ENCODE assay signal across 11 mouse cellular contexts in the genomic region with DNA sequence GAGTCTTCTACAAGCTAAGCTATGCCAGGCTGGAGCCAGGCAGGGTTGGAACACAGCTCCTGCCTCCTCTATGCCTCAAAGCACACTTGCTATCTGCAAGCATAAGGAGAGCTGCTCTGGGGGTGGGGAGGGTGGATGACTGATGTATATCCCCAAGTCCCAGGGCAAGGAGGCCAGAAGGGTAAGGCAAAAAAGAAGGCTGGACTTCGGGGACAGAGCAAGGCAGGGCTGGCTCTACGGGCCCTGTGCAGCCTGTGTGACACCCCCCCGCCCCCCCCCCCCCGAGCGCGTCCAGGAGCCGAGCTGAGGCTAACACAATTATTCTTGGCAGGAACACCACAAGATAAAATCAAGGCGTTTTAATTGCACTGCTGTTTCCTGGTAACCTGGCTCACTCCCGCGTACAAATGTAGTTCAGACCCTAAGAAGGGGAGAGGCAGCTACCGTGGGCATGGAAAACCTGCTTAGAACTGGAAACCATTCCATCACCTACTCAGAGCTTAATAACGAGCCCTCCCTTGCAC. TPM values are rescaled to one million over a fixed set of nuclear protein-coding genes. Genes with fewer than 3 reads are reported as not detected.
DNase-seq lines count a peak whose midpoint lies in the region; ATAC-seq lines count a peak whose summit lies in the region.
"Had no signal": no experiment of that assay in that cellular context is flagged by ENCODE, and none has a peak within 500 bp of the region (broad histone marks: within the 10 kb centered on the region; RNA-seq: fewer than 3 reads in every experiment).

No protein-coding gene starts in this region.

- no peak overlapping the region for H3K27ac ChIP-seq in heart, embryonic 16.5 days (ENCODE audit: low read length)
- peak overlapping the region; percentile 42 for H3K27ac ChIP-seq in midbrain, embryonic 15.5 days
- H3K27ac ChIP-seq: liver, embryonic 13.5 days had no signal

- DNase-seq in heart, adult 18-20 months, result no peak
- peak; percentile 71 for DNase-seq in brain, adult 2 months (ENCODE audit: low read depth, low spot score)
- peak; percentile 36 for DNase-seq in kidney, adult 18-20 months
- DNase-seq in right cerebral cortex, postnatal 14 days, result no peak
- no peak for DNase-seq in adrenal gland, postnatal 25 days
- DNase-seq in embryo, embryonic 10.5 days (ENCODE audit: low spot score), result no peak
- DNase-seq: cerebellum, adult 8-10 months; liver, embryonic 13.5 days had no signal

- ATAC-seq in heart, embryonic 16.5 days (replicated peaks; ENCODE audit: extremely low read depth, insufficient read depth, low FRiP score), result peak; percentile 37; the same call in 1 of the 2 replicates
- ATAC-seq in midbrain, embryonic 15.5 days (replicated peaks), result no peak
- ATAC-seq: inflammation-experienced regulatory T-cells, adult 6 months had no signal

- no peaks in the 10 kb centered on the region for H3K9me3 ChIP-seq in heart, embryonic 16.5 days (replicated peaks; ENCODE audit: control insufficient read depth, low read length)
- H3K9me3 ChIP-seq in midbrain, embryonic 15.5 days, result no peaks in the 10 kb centered on the region
- H3K9me3 ChIP-seq: liver, embryonic 13.5 days had no signal

- 23% methylated on average over 10 of the region's 12 CpGs for WGBS in heart, embryonic 16.5 days
- 28% methylated on average over 12 of the region's 12 CpGs for WGBS in midbrain, embryonic 15.5 days

- H3K4me1 ChIP-seq in heart, embryonic 16.5 days (ENCODE audit: control insufficient read depth, insufficient read depth, low read length), result peaks cover 16% of the 10 kb centered on the region
- peaks cover 33% of the 10 kb centered on the region for H3K4me1 ChIP-seq in midbrain, embryonic 15.5 days

- H3K27me3 ChIP-seq in heart, embryonic 16.5 days (ENCODE audit: control insufficient read depth, insufficient read depth, low read length), result 0 out of 2 replicates have a peak, but pooled peaks cover 2% of the 10 kb centered on the region
- no peaks in the 10 kb centered on the region for H3K27me3 ChIP-seq in midbrain, embryonic 15.5 days (replicated peaks)
- H3K27me3 ChIP-seq: liver, embryonic 13.5 days had no signal

- H3K4me3 ChIP-seq in heart, embryonic 16.5 days (ENCODE audit: low read length), result no peak overlapping the region
- no peak overlapping the region for H3K4me3 ChIP-seq in midbrain, embryonic 15.5 days
- H3K4me3 ChIP-seq: liver, embryonic 13.5 days had no signal

- no peaks in the 10 kb centered on the region for H3K36me3 ChIP-seq in heart, embryonic 16.5 days (ENCODE audit: control insufficient read depth, insufficient read depth)
- H3K36me3 ChIP-seq in midbrain, embryonic 15.5 days (replicated peaks), result no peaks in the 10 kb centered on the region
- H3K36me3 ChIP-seq: liver, embryonic 13.5 days had no signal

- no peak overlapping the region for H3K4me2 ChIP-seq in heart, embryonic 16.5 days (ENCODE audit: low read depth, low read length)
- no peak overlapping the region for H3K4me2 ChIP-seq in midbrain, embryonic 15.5 days
- H3K4me2 ChIP-seq: liver, embryonic 13.5 days had no signal

- no peak overlapping the region for H3K9ac ChIP-seq in heart, embryonic 16.5 days (ENCODE audit: low read length)
- no peak overlapping the region for H3K9ac ChIP-seq in midbrain, embryonic 15.5 days
- H3K9ac ChIP-seq: liver, embryonic 13.5 days had no signal

RNA-seq across cellular contexts. Expression of gene Gper1, which starts 6.9 kb away (rescaled TPM):
- 3.0 and 4.0 TPM in 2 replicates for polyA plus RNA-seq in heart, embryonic 16.5 days (2015; fragmentation: Nextera tagmentation; extraction: Ambion mirVana)
- total RNA-seq in heart, adult 18-20 months (2021), result 1 to 10 TPM; 1.1 to 1.3 TPM
- 8.2 and 9.5 TPM in 2 replicates for polyA plus RNA-seq in midbrain, embryonic 15.5 days (2015; fragmentation: Nextera tagmentation; extraction: Ambion mirVana)
- total RNA-seq in adrenal gland, postnatal 25 days (2021), result 3.5 and 4.8 TPM in 2 replicates
- polyA plus RNA-seq: inflammation-experienced regulatory T-cells, adult 6 months had no signal

RNA-seq across cellular contexts. Expression of gene C130050O18Rik, which starts 24.8 kb away (rescaled TPM):
- 0.43 and 0.66 TPM in 2 replicates for polyA plus RNA-seq in heart, embryonic 16.5 days (2015; fragmentation: Nextera tagmentation; extraction: Ambion mirVana)
- under 1 TPM; 0.47 to 0.69 TPM for total RNA-seq in heart, adult 18-20 months (2021)
- polyA plus RNA-seq in midbrain, embryonic 15.5 days (2015; fragmentation: Nextera tagmentation; extraction: Ambion mirVana), result 0.18 and 0.33 TPM in 2 replicates
- total RNA-seq in adrenal gland, postnatal 25 days (2021), result 0.49 and 0.57 TPM in 2 replicates
- polyA plus RNA-seq: inflammation-experienced regulatory T-cells, adult 6 months had no signal

RNA-seq across cellular contexts. Expression of gene 3110082I17Rik, which starts 30.4 kb away (rescaled TPM):
- polyA plus RNA-seq in heart, embryonic 16.5 days (2015; fragmentation: Nextera tagmentation; extraction: Ambion mirVana), result 17.2 and 20.1 TPM in 2 replicates
- 1 to 10 TPM; 5.6 TPM for total RNA-seq in heart, adult 18-20 months (2021)
- polyA plus RNA-seq in midbrain, embryonic 15.5 days (2015; fragmentation: Nextera tagmentation; extraction: Ambion mirVana), result 16.7 and 17.9 TPM in 2 replicates
- total RNA-seq in adrenal gland, postnatal 25 days (2021), result 9.8 and 15.8 TPM in 2 replicates

RNA-seq across cellular contexts. Expression of gene Gpr146, which starts 52.4 kb away (rescaled TPM):
- 17.1 and 17.2 TPM in 2 replicates for polyA plus RNA-seq in heart, embryonic 16.5 days (2015; fragmentation: Nextera tagmentation; extraction: Ambion mirVana)
- total RNA-seq in heart, adult 18-20 months (2021), result 10 to 100 TPM; 39.6 to 40.5 TPM
- polyA plus RNA-seq in midbrain, embryonic 15.5 days (2015; fragmentation: Nextera tagmentation; extraction: Ambion mirVana), result 2.5 and 2.7 TPM in 2 replicates
- 13.1 and 16.0 TPM in 2 replicates for total RNA-seq in adrenal gland, postnatal 25 days (2021)

RNA-seq across cellular contexts. Expression of gene Zfand2a, which starts 54.5 kb away (rescaled TPM):
- 8.1 and 10.0 TPM in 2 replicates for polyA plus RNA-seq in heart, embryonic 16.5 days (2015; fragmentation: Nextera tagmentation; extraction: Ambion mirVana)
- total RNA-seq in heart, adult 18-20 months (2021), result 10 to 100 TPM; 15.8 to 20.1 TPM
- 22.7 and 24.2 TPM in 2 replicates for polyA plus RNA-seq in midbrain, embryonic 15.5 days (2015; fragmentation: Nextera tagmentation; extraction: Ambion mirVana)
- 22.5 and 31.2 TPM in 2 replicates for total RNA-seq in adrenal gland, postnatal 25 days (2021)

Comparison
In these comparisons a context has a peak if more than half of its experiments do, and no peak if none do; other contexts are left out.
1. DNase-seq: peak in brain, adult 2 months (single experiment) and kidney, adult 18-20 months (single experiment); none in heart, adult 18-20 months (0 of 2), right cerebral cortex, postnatal 14 days (single experiment), adrenal gland, postnatal 25 days (single experiment) and embryo, embryonic 10.5 days (single experiment).